8 mouse cellular contexts compared by ENCODE assay signal in the genomic region with DNA sequence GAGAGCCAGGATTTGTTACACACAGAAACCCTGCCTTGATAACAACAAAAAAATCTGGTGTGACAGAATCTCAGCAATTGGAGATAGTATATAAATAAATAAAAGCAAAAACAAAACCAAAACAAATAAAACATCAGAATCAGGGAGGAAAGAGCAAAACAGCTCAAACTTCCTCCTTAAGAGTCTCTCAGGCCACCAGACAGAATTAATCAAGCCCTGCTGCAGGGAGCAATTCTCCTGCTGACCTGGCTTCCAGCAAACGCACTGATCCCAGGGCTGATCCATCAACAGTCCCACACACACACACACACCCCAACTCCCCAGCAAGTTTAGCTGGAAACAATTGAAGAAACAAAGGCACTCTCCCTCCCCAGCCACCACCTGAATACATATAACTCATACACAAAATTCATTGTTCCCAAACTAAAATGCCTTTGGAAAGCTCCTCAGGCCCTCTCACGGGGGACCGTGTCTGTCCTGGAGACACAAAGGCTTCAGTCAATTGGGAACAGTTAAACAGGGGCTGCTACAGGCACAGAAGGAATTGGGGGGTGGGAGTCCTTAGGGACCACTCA. TPM values are rescaled to one million over a fixed set of nuclear protein-coding genes. Genes with fewer than 3 reads are reported as not detected.
DNase-seq lines count a peak whose midpoint lies in the region; ATAC-seq and TF ChIP-seq lines count a peak whose summit lies in the region.
"Had no signal": no experiment of that assay in that cellular context is flagged by ENCODE, and none has a peak within 500 bp of the region (broad histone marks: within the 10 kb centered on the region; RNA-seq: fewer than 3 reads in every experiment).

No protein-coding gene starts in this region.

- WGBS in lung, postnatal 0 days: 44% methylated on average over 3 of the region's 3 CpGs
- WGBS in embryonic facial prominence, embryonic 15.5 days: 19% methylated on average over 3 of the region's 3 CpGs
- 4% methylated on average over 3 of the region's 3 CpGs for WGBS in limb, embryonic 13.5 days

- intact Hi-C loops in left cerebral cortex, postnatal 36 days (cut with DNase I): no loop called here

- TF ChIP-seq CTCF in lung, postnatal 0 days (IDR thresholded peaks at IDR 0.05): no peak

- peaks cover 10% of the 10 kb centered on the region; the same call in 1 of the 2 replicates for H3K4me1 ChIP-seq in lung, postnatal 0 days (ENCODE audit: insufficient read depth, low read depth, low read length)
- peaks cover 42% of the 10 kb centered on the region for H3K4me1 ChIP-seq in embryonic facial prominence, embryonic 15.5 days
- peaks cover 40% of the 10 kb centered on the region for H3K4me1 ChIP-seq in limb, embryonic 13.5 days

- no peak for ATAC-seq in lung, postnatal 0 days
- no peak for ATAC-seq in embryonic facial prominence, embryonic 15.5 days (ENCODE audit: insufficient number of reproducible peaks, low FRiP score, low TSS enrichment, low read depth)
- ATAC-seq in limb, embryonic 13.5 days (ENCODE audit: low FRiP score, low read depth): no peak
- ATAC-seq in granulocyte monocyte progenitor cell, adult 5-6 weeks (replicated peaks; ENCODE audit: poor library complexity, severe bottlenecking): no peak

- no peak for TF ChIP-seq EP300 in lung, postnatal 0 days (IDR thresholded peaks at IDR 0.05)

- H3K9me3 ChIP-seq in lung, postnatal 0 days (ENCODE audit: low read length): no peaks in the 10 kb centered on the region
- H3K9me3 ChIP-seq in embryonic facial prominence, embryonic 15.5 days (replicated peaks): no peaks in the 10 kb centered on the region
- H3K9me3 ChIP-seq in limb, embryonic 13.5 days: no peaks in the 10 kb centered on the region

- H3K27ac ChIP-seq in lung, postnatal 0 days (ENCODE audit: low read length): peak overlapping the region; percentile 22; the same call in 1 of the 2 replicates
- H3K27ac ChIP-seq in embryonic facial prominence, embryonic 15.5 days (replicated peaks): peak overlapping the region; percentile 97
- H3K27ac ChIP-seq in limb, embryonic 13.5 days: peak overlapping the region; percentile 99

- H3K9ac ChIP-seq in lung, postnatal 0 days (replicated peaks; ENCODE audit: low read depth): no peak overlapping the region
- H3K9ac ChIP-seq in embryonic facial prominence, embryonic 15.5 days: no peak overlapping the region
- H3K9ac ChIP-seq in limb, embryonic 13.5 days: peak overlapping the region; percentile 59; the same call in 1 of the 2 replicates

- H3K4me2 ChIP-seq in lung, postnatal 0 days (replicated peaks; ENCODE audit: low read depth, low read length): no peak overlapping the region
- H3K4me2 ChIP-seq in embryonic facial prominence, embryonic 15.5 days (replicated peaks): peak overlapping the region; percentile 76
- H3K4me2 ChIP-seq in limb, embryonic 13.5 days (replicated peaks): peak overlapping the region; percentile 88

- DNase-seq in lung, postnatal 0 days (ENCODE audit: low spot score): no peak
- no peak for DNase-seq in lung, postnatal 14 days
- peak; percentile 29 for DNase-seq in splenic B cell, adult 2 months (ENCODE audit: low read depth, low spot score)
- no peak for DNase-seq in left cerebral cortex, postnatal 36 days (ENCODE audit: low spot score in 2 of 2)
- DNase-seq: adrenal gland, postnatal 25 days had no signal

- no peaks in the 10 kb centered on the region for H3K27me3 ChIP-seq in lung, postnatal 0 days (replicated peaks; ENCODE audit: insufficient read depth, low read length)
- no peaks in the 10 kb centered on the region for H3K27me3 ChIP-seq in embryonic facial prominence, embryonic 15.5 days
- no peaks in the 10 kb centered on the region for H3K27me3 ChIP-seq in limb, embryonic 13.5 days
- H3K27me3 ChIP-seq in splenic B cell, adult 2 months (ENCODE audit: control insufficient read depth, insufficient read depth, low read length, poor library complexity, severe bottlenecking): no peaks in the 10 kb centered on the region

- no peaks in the 10 kb centered on the region for H3K36me3 ChIP-seq in lung, postnatal 0 days (ENCODE audit: insufficient read depth, low read length)
- H3K36me3 ChIP-seq in embryonic facial prominence, embryonic 15.5 days: no peaks in the 10 kb centered on the region
- 0 out of 2 replicates have a peak, but pooled peaks cover 10% of the 10 kb centered on the region for H3K36me3 ChIP-seq in limb, embryonic 13.5 days
- no peaks in the 10 kb centered on the region for H3K36me3 ChIP-seq in splenic B cell, adult 2 months (ENCODE audit: control insufficient read depth, insufficient read depth, low read length, poor library complexity, severe bottlenecking)

- no peak overlapping the region for H3K4me3 ChIP-seq in lung, postnatal 0 days (ENCODE audit: low read depth, low read length)
- H3K4me3 ChIP-seq in embryonic facial prominence, embryonic 15.5 days (replicated peaks): peak overlapping the region; percentile 10; the same call in 1 of the 2 replicates
- H3K4me3 ChIP-seq in limb, embryonic 13.5 days: peak overlapping the region; percentile 88

RNA-seq across cellular contexts. Expression of gene Bicra, which starts 3.8 kb away (rescaled TPM):
- 2.3 and 3.1 TPM in 2 replicates for polyA plus RNA-seq in lung, postnatal 0 days (2015; fragmentation: Nextera tagmentation; extraction: Ambion mirVana)
- 9.4 and 10.3 TPM in 2 replicates for polyA plus RNA-seq in embryonic facial prominence, embryonic 15.5 days (2015; fragmentation: Nextera tagmentation; extraction: Ambion mirVana)
- polyA plus RNA-seq in limb, embryonic 13.5 days (2015; fragmentation: Nextera tagmentation; extraction: Ambion mirVana): 8.6 and 8.7 TPM in 2 replicates
- total RNA-seq in left cerebral cortex, postnatal 36 days (2021): 10 to 100 TPM; 11.4 to 17.3 TPM
- total RNA-seq in granulocyte monocyte progenitor cell, adult 5-6 weeks (2014; fragmentation: Nextera tagmentation): 12.2 and 21.8 TPM in 2 replicates
- total RNA-seq in granulocyte monocyte progenitor cell, adult 5-6 weeks (2017): 0.34 and 0.93 TPM in 2 replicates

RNA-seq across cellular contexts. Expression of gene Zfp541, which starts 17.7 kb away (rescaled TPM):
- not detected in 2 replicates for polyA plus RNA-seq in lung, postnatal 0 days (2015; fragmentation: Nextera tagmentation; extraction: Ambion mirVana)
- polyA plus RNA-seq in embryonic facial prominence, embryonic 15.5 days (2015; fragmentation: Nextera tagmentation; extraction: Ambion mirVana): 0.13 and 0.15 TPM in 2 replicates
- 0.04 and 0.08 TPM in 2 replicates for polyA plus RNA-seq in limb, embryonic 13.5 days (2015; fragmentation: Nextera tagmentation; extraction: Ambion mirVana)
- total RNA-seq in left cerebral cortex, postnatal 36 days (2021): under 1 TPM; 0.64 to 0.88 TPM
- total RNA-seq in granulocyte monocyte progenitor cell, adult 5-6 weeks (2014; fragmentation: Nextera tagmentation): not detected in 2 replicates
- 0.31 TPM in 1 of 2 replicates, not detected in the other for total RNA-seq in granulocyte monocyte progenitor cell, adult 5-6 weeks (2017)

RNA-seq across cellular contexts. Expression of gene Napa, which starts 54.3 kb away (rescaled TPM):
- polyA plus RNA-seq in lung, postnatal 0 days (2015; fragmentation: Nextera tagmentation; extraction: Ambion mirVana): 154 TPM in 2 replicates
- 244 and 245 TPM in 2 replicates for polyA plus RNA-seq in embryonic facial prominence, embryonic 15.5 days (2015; fragmentation: Nextera tagmentation; extraction: Ambion mirVana)
- polyA plus RNA-seq in limb, embryonic 13.5 days (2015; fragmentation: Nextera tagmentation; extraction: Ambion mirVana): 232 and 245 TPM in 2 replicates
- total RNA-seq in left cerebral cortex, postnatal 36 days (2021): 100 to 1,000 TPM; 269 to 307 TPM
- total RNA-seq in granulocyte monocyte progenitor cell, adult 5-6 weeks (2014; fragmentation: Nextera tagmentation): 81.0 and 105 TPM in 2 replicates
- 38.5 and 39.5 TPM in 2 replicates for total RNA-seq in granulocyte monocyte progenitor cell, adult 5-6 weeks (2017)

Comparison
In these comparisons a context has a peak if more than half of its experiments do, and no peak if none do; other contexts are left out.
1. H3K27ac ChIP-seq: peak in every context shown above with its lines; median percentile 99 in limb, embryonic 13.5 days; 97 in embryonic facial prominence, embryonic 15.5 days; 22 in lung, postnatal 0 days.